Mouse (Mus musculus): Measurements from ENCODE around the gene Gm8247. TPM values are rescaled to one million over a fixed set of nuclear protein-coding genes. Genes with fewer than 3 reads are reported as not detected.
"Not testable (repeated sequence)": the region's sequence is repeated elsewhere in the genome, so short reads cannot be mapped to it uniquely, and the experiment has no call there.

Gene Gm8247
- not detected in 2 replicates for polyA plus RNA-seq (2015; fragmentation: Nextera tagmentation; extraction: Ambion mirVana)

DNA sequence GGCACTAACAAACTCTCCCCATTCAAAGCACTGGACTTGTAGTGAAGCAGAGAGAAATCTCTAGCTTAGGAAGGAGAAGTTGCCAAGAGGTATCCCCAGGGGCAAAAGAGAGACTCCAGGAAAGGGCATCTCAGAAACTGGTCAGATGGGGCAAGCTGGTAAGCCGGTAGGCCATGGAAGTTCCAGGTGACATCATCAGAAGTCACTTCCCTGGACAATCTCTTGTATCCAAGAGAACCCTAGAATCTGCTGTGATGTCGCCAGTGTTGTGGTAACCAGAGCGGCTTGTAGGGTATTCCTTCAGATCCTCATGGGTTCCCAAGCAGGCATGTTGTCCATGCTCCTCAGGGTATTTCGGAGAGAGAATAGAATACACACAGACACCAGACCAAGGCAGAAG is at the start of gene Gm8247:
Gene Gm8247 (plus strand): TSS at position 301 of the 400 bp plus-strand sequence.
- not testable (repeated sequence) for H3K27ac ChIP-seq; H3K36me3 ChIP-seq; H3K4me3 ChIP-seq (replicated peaks); H3K4me1 ChIP-seq (replicated peaks); ATAC-seq; H3K27me3 ChIP-seq; H3K9ac ChIP-seq (replicated peaks); H3K9me3 ChIP-seq; H3K4me2 ChIP-seq (replicated peaks)
- 83% methylated on average over 4 of the region's 4 CpGs for WGBS

DNA sequence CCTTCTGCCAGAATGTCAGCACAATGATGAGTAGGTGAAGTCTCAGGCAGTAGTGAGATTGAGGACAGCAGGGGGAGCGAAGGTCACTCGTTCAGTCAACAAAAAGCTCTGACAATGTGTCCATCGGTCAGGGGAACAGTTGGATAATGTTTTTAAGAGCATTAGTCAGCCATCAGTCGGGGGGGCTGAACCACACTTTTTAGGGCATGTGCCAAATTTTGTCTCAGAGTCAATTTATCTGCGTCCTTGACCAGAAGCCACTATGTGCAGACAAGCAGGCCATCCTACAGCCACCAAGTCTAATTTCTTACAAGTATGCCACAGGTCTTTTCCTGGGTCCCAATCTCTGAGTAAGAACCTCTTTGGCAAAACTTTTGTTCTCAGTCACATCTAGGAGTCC is 35.0 kb upstream of the Gm8247 start:
- not testable (repeated sequence) for H3K9ac ChIP-seq (replicated peaks); H3K27ac ChIP-seq; H3K9me3 ChIP-seq; H3K4me2 ChIP-seq (replicated peaks); H3K4me1 ChIP-seq (replicated peaks); H3K36me3 ChIP-seq; ATAC-seq; H3K27me3 ChIP-seq; H3K4me3 ChIP-seq (replicated peaks)
- WGBS: 89% methylated on average over 5 of the region's 5 CpGs

DNA sequence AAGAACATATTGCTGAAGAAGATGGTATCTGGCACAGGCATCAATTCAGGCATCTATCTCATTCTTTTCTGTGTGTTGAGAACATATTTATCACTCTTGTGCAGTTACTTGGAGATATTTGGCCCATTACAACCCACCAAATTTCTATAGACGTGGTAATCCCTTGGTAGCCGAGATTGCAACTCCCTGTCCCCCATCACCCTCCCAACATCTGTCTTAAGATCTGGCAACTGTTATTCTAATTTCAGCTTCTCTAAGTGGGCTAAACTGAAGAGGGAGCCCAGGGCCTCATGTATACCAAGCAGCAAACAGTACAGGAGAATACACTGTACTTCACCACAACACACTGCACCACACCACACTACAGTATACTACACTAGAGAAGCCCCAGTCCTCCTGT is 8.8 kb downstream of the Gm8247 start:
- H3K36me3 ChIP-seq; H3K4me2 ChIP-seq (replicated peaks); H3K27ac ChIP-seq; H3K27me3 ChIP-seq; H3K9me3 ChIP-seq; ATAC-seq; H3K4me3 ChIP-seq (replicated peaks); H3K9ac ChIP-seq (replicated peaks); H3K4me1 ChIP-seq (replicated peaks): not testable (repeated sequence)
- 80% methylated on average over 2 of the region's 2 CpGs for WGBS

DNA sequence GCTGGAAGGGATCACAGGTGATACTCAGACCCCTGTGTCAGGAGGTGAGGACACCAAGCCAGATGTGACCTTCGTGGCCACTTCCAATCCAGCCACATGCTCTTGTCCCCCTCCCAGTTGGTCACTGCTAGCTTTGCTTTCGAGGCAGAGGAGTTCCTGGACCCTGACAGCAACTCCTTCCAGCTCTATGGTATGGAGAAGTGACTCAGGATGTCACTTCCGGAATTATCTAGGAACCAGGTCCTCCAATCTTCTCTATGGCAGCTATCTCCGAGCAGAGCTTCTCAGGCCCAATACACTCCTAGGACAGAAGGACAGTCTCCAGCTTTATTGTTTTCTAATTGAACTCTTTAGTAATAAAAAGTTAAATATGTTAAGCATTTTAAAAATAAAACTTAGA is 44.8 kb downstream of the Gm8247 start, which contains the start of gene Gm5624:
Gene Gm5624 (minus strand): TSS at position 202 of the 400 bp plus-strand sequence.
- H3K27me3 ChIP-seq; ATAC-seq; H3K4me2 ChIP-seq (replicated peaks); H3K4me3 ChIP-seq (replicated peaks); H3K4me1 ChIP-seq (replicated peaks); H3K27ac ChIP-seq; H3K9me3 ChIP-seq; H3K9ac ChIP-seq (replicated peaks); H3K36me3 ChIP-seq: not testable (repeated sequence)
- 73% methylated on average over 4 of the region's 4 CpGs for WGBS

Other genes starting within 250 kb of the Gm8247 start
- not detected in 2 replicates for gene Gm5930, start 244.6 kb upstream of the Gm8247 start, polyA plus RNA-seq (2015; fragmentation: Nextera tagmentation; extraction: Ambion mirVana)
- gene Gm8229, start 217.8 kb upstream of the Gm8247 start, polyA plus RNA-seq (2015; fragmentation: Nextera tagmentation; extraction: Ambion mirVana): not detected in 2 replicates
- not detected in 2 replicates for gene Gm3371, start 172.5 kb upstream of the Gm8247 start, polyA plus RNA-seq (2015; fragmentation: Nextera tagmentation; extraction: Ambion mirVana)
- not detected in 2 replicates for gene Gm8232, start 149.5 kb upstream of the Gm8247 start, polyA plus RNA-seq (2015; fragmentation: Nextera tagmentation; extraction: Ambion mirVana)
- not detected in 2 replicates for gene BC061237, start 90.7 kb upstream of the Gm8247 start, polyA plus RNA-seq (2015; fragmentation: Nextera tagmentation; extraction: Ambion mirVana)
- gene Gm17093, start 64.9 kb upstream of the Gm8247 start, polyA plus RNA-seq (2015; fragmentation: Nextera tagmentation; extraction: Ambion mirVana): not detected in 2 replicates
- not detected in 2 replicates for gene Gm5624, start 44.8 kb downstream of the Gm8247 start, polyA plus RNA-seq (2015; fragmentation: Nextera tagmentation; extraction: Ambion mirVana)
- not detected in 2 replicates for gene Gm8257, start 123.3 kb downstream of the Gm8247 start, polyA plus RNA-seq (2015; fragmentation: Nextera tagmentation; extraction: Ambion mirVana)
- not detected in 2 replicates for gene Gm8267, start 167.2 kb downstream of the Gm8247 start, polyA plus RNA-seq (2015; fragmentation: Nextera tagmentation; extraction: Ambion mirVana)